Mouse (Mus musculus): ENCODE results near the gene Rnf43. TPM values are rescaled to one million over a fixed set of nuclear protein-coding genes. Genes with fewer than 3 reads are reported as not detected.
A peak's percentile ranks its signal among the peaks of the same experiment; 100 is the strongest.

Rnf43 gene
- polyA plus RNA-seq, 1 experiment: 11.2 TPM

GRCm38 (mm10) chr11:87673282-87673681, 10.8 kb downstream of the Rnf43 start:
- WGBS: 60% methylated on average over 1 of the region's 1 CpGs
- DNase-seq (ENCODE audit: low read depth, low spot score): no peak

DNA sequence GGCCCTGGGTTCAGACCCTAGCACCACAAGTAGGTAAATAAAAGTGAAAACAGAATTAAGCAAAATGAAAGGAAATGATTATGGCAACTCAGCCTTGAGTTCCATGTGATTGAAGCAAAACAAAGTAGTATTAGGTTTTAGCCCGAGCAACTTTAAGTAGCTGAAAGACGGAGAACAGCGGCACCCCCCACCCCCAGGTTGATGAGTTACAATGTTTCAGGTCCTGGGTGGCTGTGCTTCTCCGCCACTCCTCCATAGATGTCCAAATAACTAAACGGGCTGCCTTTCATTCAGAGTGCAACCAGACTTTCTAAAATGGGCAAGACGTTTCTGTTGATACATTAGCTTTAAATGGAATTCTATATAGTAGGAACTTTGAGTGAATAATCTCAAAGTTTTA, 13.1 kb downstream of the Rnf43 start:
- WGBS: 42% methylated on average over 6 of the region's 6 CpGs

GRCm38 (mm10) chr11:87677756-87678155, 15.2 kb downstream of the Rnf43 start:
- DNase-seq (ENCODE audit: low read depth, low spot score): no peak
- WGBS: 30% methylated on average over 5 of the region's 5 CpGs

More for the DNA sequence above, 13.1 kb downstream of the Rnf43 start:
- DNase-seq (ENCODE audit: low read depth, low spot score): no peak

DNA sequence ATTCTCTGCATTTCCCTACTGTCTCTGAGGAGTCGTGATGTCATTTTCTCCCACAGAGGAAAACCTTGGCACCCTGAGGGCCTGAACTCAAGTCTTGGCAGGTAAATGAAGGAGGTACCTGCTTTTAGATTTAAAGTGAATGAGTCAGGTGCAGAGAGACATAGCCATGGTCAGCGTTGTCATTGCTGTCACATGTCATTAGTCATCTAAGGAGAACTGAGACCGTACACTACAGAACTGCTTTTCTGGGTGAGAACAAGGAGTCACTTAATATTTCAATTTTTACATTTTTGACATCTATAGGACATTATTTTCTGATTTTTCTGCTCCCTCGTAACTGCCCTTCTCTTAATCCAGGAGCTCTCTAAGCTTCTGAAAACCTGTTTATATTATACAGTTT, 16.0 kb downstream of the Rnf43 start:
- 36% methylated on average over 4 of the region's 4 CpGs for WGBS

DNA sequence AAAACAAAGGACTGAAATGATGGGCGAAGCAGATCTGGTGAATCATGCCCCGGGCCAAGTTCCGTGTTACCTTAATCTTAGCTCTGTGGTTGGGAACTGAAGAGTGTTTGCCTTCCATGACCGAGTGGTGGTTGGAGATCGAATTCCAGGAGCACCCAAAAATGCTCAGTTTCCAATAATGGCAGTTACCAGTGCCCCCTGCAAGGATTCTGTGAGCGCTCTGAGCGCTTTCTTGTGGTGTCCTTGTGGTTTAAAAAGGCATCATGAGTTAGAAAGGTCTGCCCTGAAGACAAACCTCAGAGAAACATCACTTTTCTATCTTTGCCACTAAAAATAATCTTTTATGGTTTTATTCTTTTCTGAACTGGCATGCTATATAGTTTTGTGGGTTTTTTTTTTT, 16.5 kb downstream of the Rnf43 start:
- WGBS: 48% methylated on average over 7 of the region's 7 CpGs
- no peak for DNase-seq (ENCODE audit: low read depth, low spot score)

More for the DNA sequence above, 16.0 kb downstream of the Rnf43 start:
- no peak for DNase-seq (ENCODE audit: low read depth, low spot score)

- WGBS: 36% methylated on average over 9 of the region's 9 CpGs
- peak; percentile 88 for DNase-seq (ENCODE audit: low read depth, low spot score)
Measured at GRCm38 (mm10) chr11:87680786-87681185, 18.3 kb downstream of the Rnf43 start.

DNA sequence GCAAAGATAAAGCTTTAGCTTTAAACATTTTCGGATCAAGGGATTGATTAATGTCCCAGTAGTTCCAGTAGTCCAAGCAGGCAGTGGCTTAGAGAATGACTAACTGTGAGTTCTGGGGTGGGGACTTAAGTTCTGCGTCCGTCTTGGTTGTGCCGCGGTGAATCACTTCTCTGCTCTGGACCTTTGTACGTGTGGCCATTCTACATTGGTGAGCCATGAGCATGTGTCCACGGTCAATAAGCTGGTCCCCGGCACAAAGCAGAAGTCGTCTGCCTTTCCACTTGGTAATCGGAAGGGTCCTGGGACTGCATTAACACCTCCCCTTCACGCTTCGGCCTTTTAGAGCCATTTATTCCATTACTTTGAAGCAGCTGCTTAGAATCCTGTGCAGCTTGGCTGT, 19.6 kb downstream of the Rnf43 start:
- WGBS: 32% methylated on average over 12 of the region's 12 CpGs
- DNase-seq (ENCODE audit: low read depth, low spot score): no peak

GRCm38 (mm10) chr11:87682838-87683571, 20.5 kb downstream of the Rnf43 start:
- 14% methylated on average over 13 of the region's 13 CpGs for WGBS
- DNase-seq (ENCODE audit: low read depth, low spot score): no peak

- WGBS: 55% methylated on average over 7 of the region's 7 CpGs
- no peak for DNase-seq (ENCODE audit: low read depth, low spot score)
Measured at GRCm38 (mm10) chr11:87686407-87686806, 23.9 kb downstream of the Rnf43 start.

- DNase-seq (ENCODE audit: low read depth, low spot score): no peak
- WGBS: 33% methylated on average over 15 of the region's 15 CpGs
Measured at GRCm38 (mm10) chr11:87687246-87688225, 25.0 kb downstream of the Rnf43 start.

GRCm38 (mm10) chr11:87688478-87689203, 26.1 kb downstream of the Rnf43 start:
- DNase-seq (ENCODE audit: low read depth, low spot score): no peak
- WGBS: 17% methylated on average over 11 of the region's 11 CpGs

DNA sequence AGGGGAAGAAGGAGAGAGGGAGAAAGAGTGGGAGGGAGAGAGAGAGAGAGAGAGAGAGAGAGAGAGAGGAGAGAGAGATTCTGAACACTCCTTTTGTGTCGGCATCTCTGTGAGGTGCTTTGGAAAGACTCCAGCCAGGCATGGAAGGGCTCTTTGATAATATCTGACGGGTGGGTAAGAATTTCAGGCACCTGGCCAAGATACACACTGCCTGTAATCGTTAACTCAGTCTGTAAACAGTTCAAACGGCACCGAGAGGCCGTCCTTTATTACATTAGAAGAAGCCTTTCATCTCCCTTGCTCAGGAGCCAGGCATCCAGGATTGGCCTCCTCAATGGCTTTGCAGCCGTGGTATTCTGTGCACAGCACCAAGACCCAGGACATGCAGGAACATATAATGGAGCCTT, 26.9 kb downstream of the Rnf43 start:
- DNase-seq (ENCODE audit: low read depth, low spot score): peak; percentile 95
- 3% methylated on average over 7 of the region's 7 CpGs for WGBS

DNA sequence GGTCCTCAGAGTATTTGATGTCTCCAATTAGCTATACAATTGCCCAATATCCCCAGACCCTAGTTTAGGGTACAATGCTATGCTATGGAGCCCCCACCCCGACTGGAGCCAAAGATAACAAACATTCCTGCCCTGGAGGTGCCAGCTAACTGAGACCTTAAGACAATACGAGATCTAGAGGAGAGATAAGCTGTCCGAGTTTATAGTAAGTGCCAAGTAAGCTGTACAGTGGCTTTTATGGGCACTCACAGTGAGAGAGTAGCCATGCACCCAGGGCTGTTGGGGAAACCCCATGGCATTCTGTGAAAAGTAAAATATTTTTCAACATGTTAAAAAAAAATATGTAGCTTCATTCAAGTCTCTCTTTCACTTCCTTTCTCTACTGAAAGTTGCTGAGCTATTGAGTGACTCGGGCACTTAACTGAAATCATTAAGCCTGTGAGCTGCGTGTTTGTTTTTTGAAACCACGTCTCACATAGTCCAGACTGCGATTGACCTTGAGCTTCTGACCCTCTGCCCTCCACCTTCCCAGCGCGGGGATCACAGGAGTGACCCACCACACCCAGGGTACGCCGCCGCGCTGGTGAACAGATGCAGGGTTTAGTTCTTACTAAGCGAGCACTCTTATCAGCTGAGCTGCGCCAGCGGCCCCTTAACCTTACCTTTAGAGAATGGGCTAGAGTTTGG, 27.7 kb downstream of the Rnf43 start:
- 11% methylated on average over 16 of the region's 16 CpGs for WGBS
- DNase-seq (ENCODE audit: low read depth, low spot score): no peak

DNA sequence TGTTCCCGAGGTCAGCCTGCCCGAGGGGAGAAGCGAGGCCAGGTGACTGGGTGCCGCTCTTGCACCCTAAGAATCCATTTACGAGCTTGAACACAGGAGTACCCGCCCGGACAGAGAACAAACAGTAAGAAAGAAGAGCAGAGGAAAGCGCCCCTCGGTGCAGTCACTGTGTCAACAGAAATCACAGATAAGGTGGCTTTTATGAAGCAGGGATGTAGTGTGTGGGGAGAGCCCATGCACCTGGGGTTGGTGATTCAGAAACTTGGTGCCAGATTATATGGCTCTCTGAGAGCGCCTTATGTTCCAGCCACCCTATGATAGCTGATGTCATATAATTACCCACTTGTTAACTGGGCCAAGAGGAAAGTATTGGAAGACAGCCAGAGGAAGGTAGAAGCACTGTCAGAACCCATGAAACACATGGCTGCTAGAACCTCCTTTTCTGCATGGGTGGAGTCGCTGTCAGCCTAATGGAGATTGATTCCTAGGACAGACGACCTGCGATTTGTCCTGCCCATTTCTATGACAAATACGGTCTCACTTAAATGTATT, 34.7 kb downstream of the Rnf43 start:
- WGBS: 28% methylated on average over 14 of the region's 14 CpGs

DNA sequence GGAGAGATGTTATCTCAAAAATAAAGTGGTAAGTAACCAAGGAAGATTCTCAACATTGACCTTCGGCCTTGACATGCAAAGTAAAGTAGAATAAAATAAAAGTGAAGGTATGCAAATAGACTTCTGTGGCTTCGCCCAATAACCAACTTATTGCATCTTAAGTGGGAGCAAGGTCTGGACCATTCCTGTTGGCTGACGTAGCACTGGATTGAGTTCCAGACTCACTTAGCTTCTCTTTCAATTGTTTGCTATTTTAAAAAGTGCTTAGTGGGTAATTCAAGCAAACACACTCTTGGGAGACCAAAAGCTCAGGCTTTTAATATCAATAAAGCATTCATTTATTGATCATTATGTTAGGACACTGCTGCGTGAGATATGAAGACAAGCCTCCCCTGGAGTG, 35.6 kb downstream of the Rnf43 start:
- 52% methylated on average over 4 of the region's 4 CpGs for WGBS

More for the DNA sequence above, 34.7 kb downstream of the Rnf43 start:
- DNase-seq (ENCODE audit: low read depth, low spot score): peak; percentile 96

GRCm38 (mm10) chr11:87701108-87701507, 38.6 kb downstream of the Rnf43 start:
- 44% methylated on average over 6 of the region's 6 CpGs for WGBS
- no peak for DNase-seq (ENCODE audit: low read depth, low spot score)

More for the DNA sequence above, 35.6 kb downstream of the Rnf43 start:
- no peak for DNase-seq (ENCODE audit: low read depth, low spot score)

GRCm38 (mm10) chr11:87701877-87702620, 39.5 kb downstream of the Rnf43 start:
- no peak for DNase-seq (ENCODE audit: low read depth, low spot score)
- WGBS: 30% methylated on average over 14 of the region's 14 CpGs

DNA sequence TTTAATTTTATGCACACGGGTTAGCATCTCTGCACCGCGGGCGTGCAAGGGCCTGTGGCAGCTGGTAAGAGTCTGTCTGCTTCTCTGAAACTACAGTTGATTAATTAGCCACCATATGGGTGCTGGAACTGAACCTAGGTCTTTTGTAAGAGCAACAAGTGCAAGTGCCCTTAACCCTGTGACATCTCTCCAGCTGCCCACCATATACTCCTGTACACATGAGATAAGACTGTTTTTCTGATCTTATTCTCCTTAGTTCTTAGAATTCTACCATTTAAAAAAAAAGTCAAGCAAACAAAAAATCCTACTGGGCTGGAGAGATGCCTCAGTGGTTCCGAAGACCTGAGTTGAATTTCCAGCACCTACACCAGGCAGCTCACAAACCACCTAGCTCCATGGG, 41.1 kb downstream of the Rnf43 start:
- WGBS: 47% methylated on average over 5 of the region's 5 CpGs

More for the DNA sequence above, 41.1 kb downstream of the Rnf43 start:
- no peak for DNase-seq (ENCODE audit: low read depth, low spot score)

Measured in large intestine, adult 2 months (tissue).